Mouse (Mus musculus) urinary bladder, postnatal 14 days (tissue): ENCODE measurements around the gene Cpeb1.
A peak's percentile ranks its signal among the peaks of the same experiment; 100 is the strongest.
"Not testable (repeated sequence)": the region's sequence is repeated elsewhere in the genome, so short reads cannot be mapped to it uniquely, and the experiment has no call there.

ENCODE experiments used
- DNase-seq: peaks from one replicate; pipeline ENCODE4 v3.0.0; 2021; ENCODE audit warnings: low spot score

The Cpeb1 gene

GRCm38 (mm10) chr7:81455155-81455651 is at the start of gene Cpeb1:
Gene Cpeb1 (minus strand): TSS chr7:81455465.
- peak; percentile 68 for DNase-seq

- DNase-seq: no peak
These were observed 45.8 kb upstream of the Cpeb1 start for GRCm38 (mm10) chr7:81501050-81501449.

- DNase-seq: no peak
These were observed 42.9 kb upstream of the Cpeb1 start, which contains the start of gene BC048679 for GRCm38 (mm10) chr7:81498181-81498580. Gene BC048679 (minus strand): TSS chr7:81498281.

- no peak for DNase-seq
These were observed 41.9 kb upstream of the Cpeb1 start for GRCm38 (mm10) chr7:81497171-81497570.

GRCm38 (mm10) chr7:81493331-81494021 is 38.2 kb upstream of the Cpeb1 start, which contains the start of gene Ap3b2:
Gene Ap3b2 (minus strand): TSS chr7:81493925.
- DNase-seq: peak; percentile 59

GRCm38 (mm10) chr7:81492628-81493027 is 37.4 kb upstream of the Cpeb1 start:
- DNase-seq: no peak

- no peak for DNase-seq
These were observed 34.4 kb upstream of the Cpeb1 start for GRCm38 (mm10) chr7:81489649-81490048.

GRCm38 (mm10) chr7:81480800-81481199 is 25.5 kb upstream of the Cpeb1 start:
- no peak for DNase-seq

GRCm38 (mm10) chr7:81479531-81480090 is 24.3 kb upstream of the Cpeb1 start:
- no peak for DNase-seq

GRCm38 (mm10) chr7:81478261-81478660 is 23.0 kb upstream of the Cpeb1 start:
- not testable (repeated sequence) for DNase-seq

- DNase-seq: no peak
These were observed 21.6 kb upstream of the Cpeb1 start for GRCm38 (mm10) chr7:81476833-81477232.

GRCm38 (mm10) chr7:81475221-81475620 is 20.0 kb upstream of the Cpeb1 start:
- no peak for DNase-seq

GRCm38 (mm10) chr7:81464906-81465450 is 9.7 kb upstream of the Cpeb1 start:
- no peak for DNase-seq

- DNase-seq: no peak
These were observed 8.9 kb upstream of the Cpeb1 start for GRCm38 (mm10) chr7:81464116-81464515.

- DNase-seq: no peak
These were observed 7.5 kb upstream of the Cpeb1 start for GRCm38 (mm10) chr7:81462815-81463214.

GRCm38 (mm10) chr7:81454331-81455039 is 780 bp downstream of the Cpeb1 start:
- DNase-seq: peak; percentile 38

GRCm38 (mm10) chr7:81453443-81454274 is 1.6 kb downstream of the Cpeb1 start:
- DNase-seq: peak; percentile 12

- DNase-seq: no peak
These were observed 2.3 kb downstream of the Cpeb1 start for GRCm38 (mm10) chr7:81452971-81453441.

- no peak for DNase-seq
These were observed 56.3 kb downstream of the Cpeb1 start for GRCm38 (mm10) chr7:81398957-81399356.

GRCm38 (mm10) chr7:81379363-81379762 is 75.9 kb downstream of the Cpeb1 start:
- no peak for DNase-seq

- peak; percentile 13 for DNase-seq
These were observed 82.8 kb downstream of the Cpeb1 start for GRCm38 (mm10) chr7:81372337-81372920.
